Mouse (Mus musculus): ENCODE results near the gene Gpm6b. TPM values are rescaled to one million over a fixed set of nuclear protein-coding genes. Genes with fewer than 3 reads are reported as not detected.

Gpm6b gene
- polyA plus RNA-seq, 1 experiment from 2014 or later: 2.6 TPM

- Histone ChIP-seq H3K27ac (no peak overlapping the region), H3K9ac (no peak overlapping the region), H3K4me2 (no peak overlapping the region), H3K36me3 (no peaks in the 10 kb centered on the region), H3K9me3 (replicated peaks) (no peaks in the 10 kb centered on the region), H3K4me1 (no peaks in the 10 kb centered on the region), H3K27me3 (replicated peaks) (peaks cover 4% of the 10 kb centered on the region; the same call in 1 of the 2 replicates), H3K4me3 (no peak overlapping the region)
- WGBS (ENCODE audit: insufficient replicate concordance): 49% methylated on average over 4 of the region's 4 CpGs
- ATAC-seq: no peak
Measured at GRCm38 (mm10) chrX:166339911-166340310, 101.2 kb downstream of the Gpm6b start.

GRCm38 (mm10) chrX:166341795-166342194 lies 103.1 kb downstream of the Gpm6b start:
- Histone ChIP-seq H3K27ac (no peak overlapping the region), H3K27me3 (replicated peaks) (no peaks in the 10 kb centered on the region), H3K4me1 (no peaks in the 10 kb centered on the region), H3K4me3 (no peak overlapping the region), H3K9ac (no peak overlapping the region), H3K4me2 (no peak overlapping the region), H3K9me3 (replicated peaks) (no peaks in the 10 kb centered on the region), H3K36me3 (no peaks in the 10 kb centered on the region)
- 72% methylated on average over 6 of the region's 6 CpGs for WGBS (ENCODE audit: insufficient replicate concordance)
- no peak for ATAC-seq

- Histone ChIP-seq H3K9me3 (replicated peaks) (no peaks in the 10 kb centered on the region), H3K36me3 (no peaks in the 10 kb centered on the region), H3K4me2 (0 out of 2 replicates have a peak overlapping the region, but pooled peaks have one; percentile 22), H3K27ac (no peak overlapping the region), H3K9ac (no peak overlapping the region), H3K27me3 (replicated peaks) (no peaks in the 10 kb centered on the region), H3K4me1 (no peaks in the 10 kb centered on the region), H3K4me3 (no peak overlapping the region)
- 33% methylated on average over 10 of the region's 10 CpGs for WGBS (ENCODE audit: insufficient replicate concordance)
- no peak for ATAC-seq
Measured at GRCm38 (mm10) chrX:166344228-166345015, 105.7 kb downstream of the Gpm6b start.

- WGBS (ENCODE audit: insufficient replicate concordance): 74% methylated on average over 6 of the region's 6 CpGs
- Histone ChIP-seq H3K4me1 (no peaks in the 10 kb centered on the region), H3K27ac (no peak overlapping the region), H3K9ac (no peak overlapping the region), H3K27me3 (replicated peaks) (no peaks in the 10 kb centered on the region), H3K4me3 (no peak overlapping the region), H3K36me3 (no peaks in the 10 kb centered on the region), H3K4me2 (no peak overlapping the region), H3K9me3 (replicated peaks) (no peaks in the 10 kb centered on the region)
- ATAC-seq: no peak
Measured at GRCm38 (mm10) chrX:166348086-166348485, 109.4 kb downstream of the Gpm6b start.

GRCm38 (mm10) chrX:166348634-166349033 lies 109.9 kb downstream of the Gpm6b start:
- WGBS (ENCODE audit: insufficient replicate concordance): 70% methylated on average over 4 of the region's 4 CpGs
- Histone ChIP-seq H3K27ac (no peak overlapping the region), H3K36me3 (no peaks in the 10 kb centered on the region), H3K9me3 (replicated peaks) (no peaks in the 10 kb centered on the region), H3K4me3 (no peak overlapping the region), H3K27me3 (replicated peaks) (no peaks in the 10 kb centered on the region), H3K4me1 (no peaks in the 10 kb centered on the region), H3K9ac (no peak overlapping the region), H3K4me2 (no peak overlapping the region)
- ATAC-seq: no peak

- no peaks in the 10 kb centered on the region for H3K9me3 ChIP-seq (replicated peaks)
- no peaks in the 10 kb centered on the region for H3K4me1 ChIP-seq
- no peak overlapping the region for H3K4me3 ChIP-seq
- no peak overlapping the region for H3K27ac ChIP-seq
- H3K9ac ChIP-seq: no peak overlapping the region
- H3K4me2 ChIP-seq: no peak overlapping the region
- no peaks in the 10 kb centered on the region for H3K36me3 ChIP-seq
- ATAC-seq: 0 out of 2 replicates have a peak, but pooled peaks have one; percentile 49
- WGBS (ENCODE audit: insufficient replicate concordance): 18% methylated on average over 6 of the region's 6 CpGs
- no peaks in the 10 kb centered on the region for H3K27me3 ChIP-seq (replicated peaks)
Measured at GRCm38 (mm10) chrX:166351790-166352189, 113.1 kb downstream of the Gpm6b start.

- no peaks in the 10 kb centered on the region for H3K27me3 ChIP-seq (replicated peaks)
- no peaks in the 10 kb centered on the region for H3K36me3 ChIP-seq
- 51% methylated on average over 2 of the region's 2 CpGs for WGBS (ENCODE audit: insufficient replicate concordance)
- H3K4me2 ChIP-seq: no peak overlapping the region
- H3K9me3 ChIP-seq (replicated peaks): no peaks in the 10 kb centered on the region
- no peak overlapping the region for H3K9ac ChIP-seq
- no peak overlapping the region for H3K4me3 ChIP-seq
- H3K27ac ChIP-seq: no peak overlapping the region
- no peak for ATAC-seq
- no peaks in the 10 kb centered on the region for H3K4me1 ChIP-seq
Measured at GRCm38 (mm10) chrX:166353412-166353811, 114.7 kb downstream of the Gpm6b start.

- Histone ChIP-seq H3K27ac (no peak overlapping the region), H3K9ac (no peak overlapping the region), H3K4me1 (no peaks in the 10 kb centered on the region), H3K4me2 (no peak overlapping the region), H3K4me3 (no peak overlapping the region), H3K27me3 (replicated peaks) (no peaks in the 10 kb centered on the region), H3K9me3 (replicated peaks) (no peaks in the 10 kb centered on the region), H3K36me3 (no peaks in the 10 kb centered on the region)
- ATAC-seq: no peak
- 45% methylated on average over 1 of the region's 1 CpGs for WGBS (ENCODE audit: insufficient replicate concordance)
Measured at GRCm38 (mm10) chrX:166354913-166355312, 116.2 kb downstream of the Gpm6b start.

GRCm38 (mm10) chrX:166356276-166356675 lies 117.6 kb downstream of the Gpm6b start:
- no peak for ATAC-seq
- no peaks in the 10 kb centered on the region for H3K9me3 ChIP-seq (replicated peaks)
- 68% methylated on average over 3 of the region's 3 CpGs for WGBS (ENCODE audit: insufficient replicate concordance)

GRCm38 (mm10) chrX:166358955-166359354 lies 120.2 kb downstream of the Gpm6b start:
- no peaks in the 10 kb centered on the region for H3K27me3 ChIP-seq (replicated peaks)
- no peak overlapping the region for H3K4me2 ChIP-seq
- H3K27ac ChIP-seq: no peak overlapping the region
- no peaks in the 10 kb centered on the region for H3K9me3 ChIP-seq (replicated peaks)
- ATAC-seq: no peak
- no peak overlapping the region for H3K9ac ChIP-seq
- 38% methylated on average over 2 of the region's 2 CpGs for WGBS (ENCODE audit: insufficient replicate concordance)
- no peaks in the 10 kb centered on the region for H3K4me1 ChIP-seq
- no peaks in the 10 kb centered on the region for H3K36me3 ChIP-seq
- no peak overlapping the region for H3K4me3 ChIP-seq

More at GRCm38 (mm10) chrX:166356276-166356675, 117.6 kb downstream of the Gpm6b start:
- H3K9ac ChIP-seq: no peak overlapping the region
- H3K4me1 ChIP-seq: no peaks in the 10 kb centered on the region
- H3K27me3 ChIP-seq (replicated peaks): no peaks in the 10 kb centered on the region
- H3K27ac ChIP-seq: no peak overlapping the region
- H3K4me2 ChIP-seq: no peak overlapping the region
- H3K4me3 ChIP-seq: no peak overlapping the region
- H3K36me3 ChIP-seq: no peaks in the 10 kb centered on the region

GRCm38 (mm10) chrX:166359927-166360440 lies 121.3 kb downstream of the Gpm6b start:
- Histone ChIP-seq H3K9ac (no peak overlapping the region), H3K9me3 (replicated peaks) (no peaks in the 10 kb centered on the region), H3K27ac (no peak overlapping the region), H3K4me1 (no peaks in the 10 kb centered on the region), H3K27me3 (replicated peaks) (no peaks in the 10 kb centered on the region), H3K36me3 (no peaks in the 10 kb centered on the region), H3K4me3 (no peak overlapping the region), H3K4me2 (no peak overlapping the region)
- ATAC-seq: no peak
- 72% methylated on average over 2 of the region's 2 CpGs for WGBS (ENCODE audit: insufficient replicate concordance)

- Histone ChIP-seq H3K4me2 (no peak overlapping the region), H3K27ac (no peak overlapping the region), H3K9ac (no peak overlapping the region), H3K4me1 (no peaks in the 10 kb centered on the region), H3K27me3 (replicated peaks) (no peaks in the 10 kb centered on the region), H3K4me3 (no peak overlapping the region), H3K36me3 (no peaks in the 10 kb centered on the region), H3K9me3 (replicated peaks) (no peaks in the 10 kb centered on the region)
- ATAC-seq: no peak
- whole genome bisulfite sequencing (ENCODE audit: insufficient replicate concordance): 54% methylated on average over 4 of the region's 4 CpGs
Measured at GRCm38 (mm10) chrX:166360455-166360854, 121.7 kb downstream of the Gpm6b start.

Measured in liver, embryonic 12.5 days (tissue).